Mouse (Mus musculus) ES-E14 (cell line): ENCODE data around the gene Scd3. TPM values are rescaled to one million over a fixed set of nuclear protein-coding genes. Genes with fewer than 3 reads are reported as not detected.
A peak's percentile ranks its signal among the peaks of the same experiment; 100 is the strongest.

Source experiments
- DNase-seq: peaks from one replicate; pipeline ENCODE4 v3.0.0-alpha.2; 2013; ENCODE audit warnings: low read depth, low spot score
- H3K27ac ChIP-seq: 2 replicates; pipeline ENCODE4 v1.5.1; 2012; ENCODE audit warnings: low read depth, mild to moderate bottlenecking, low read length, moderate library complexity, mixed read lengths; ENCODE audit not compliant: poor library complexity, insufficient read depth, severe bottlenecking
- H3K36me3 ChIP-seq: 2 replicates; pipeline ENCODE4 v1.6.1; 2012; ENCODE audit warnings: mild to moderate bottlenecking, low read length, moderate library complexity, mixed read lengths; ENCODE audit not compliant: control insufficient read depth, poor library complexity, insufficient read depth, severe bottlenecking
- H3K4me1 ChIP-seq, 2 experiments: fragments of 150-350 bp in 1 of 2; sonication (generic) in 1 of 2; 2 replicates each; pipeline ENCODE4 v1.6.1; 2012; ENCODE audit warnings: low read length in 2 of 2, mild to moderate bottlenecking in 1 of 2, mixed read lengths in 1 of 2; ENCODE audit not compliant: control insufficient read depth in 2 of 2, insufficient read depth in 2 of 2, poor library complexity in 1 of 2
- H3K4me3 ChIP-seq, 2 experiments: fragments of 150-350 bp in 1 of 2; sonication (generic) in 1 of 2; 2 replicates each; pipeline ENCODE4 v1.5.1; 2012; ENCODE audit warnings: low read length in 2 of 2, low read depth in 1 of 2, mild to moderate bottlenecking in 1 of 2, mixed read lengths in 1 of 2; ENCODE audit not compliant: insufficient read depth in 1 of 2, poor library complexity in 1 of 2, severe bottlenecking in 1 of 2
- H3K9ac ChIP-seq: 2 replicates; pipeline ENCODE4 v1.6.1; 2012; ENCODE audit warnings: low read depth, mild to moderate bottlenecking, low read length, mixed read lengths; ENCODE audit not compliant: poor library complexity, insufficient read depth, severe bottlenecking
- H3K9me3 ChIP-seq: fragments of 150-350 bp; sonication (generic); 2 replicates; pipeline ENCODE4 v1.6.1; 2012; ENCODE audit warnings: low read depth, mild to moderate bottlenecking, low read length; ENCODE audit not compliant: control insufficient read depth, insufficient read depth
- CHD2 ChIP-seq: IDR thresholded peaks from 2 replicates; pipeline ENCODE4 v1.6.1; 2014; ENCODE audit warnings: mild to moderate bottlenecking, low read depth, low read length, inconsistent platforms
- HCFC1 ChIP-seq: IDR thresholded peaks from 2 replicates; pipeline ENCODE4 v1.6.1; 2012; ENCODE audit warnings: low read length, inconsistent platforms, borderline replicate concordance; ENCODE audit not compliant: insufficient read depth
- MAFK ChIP-seq: IDR thresholded peaks from 2 replicates; pipeline ENCODE4 v1.6.1; 2014; ENCODE audit warnings: mild to moderate bottlenecking, low read depth, low read length, inconsistent platforms; ENCODE audit not compliant: insufficient read depth
- ZC3H11A ChIP-seq: IDR thresholded peaks from 2 replicates; pipeline ENCODE4 v1.6.1; 2012; ENCODE audit warnings: low read depth, mild to moderate bottlenecking, inconsistent platforms, low read length, borderline replicate concordance
- ZNF384 ChIP-seq: IDR thresholded peaks from 2 replicates; pipeline ENCODE4 v1.6.1; 2012; ENCODE audit warnings: low read depth, low read length, inconsistent platforms
- in situ Hi-C, 2 experiments: fragments of 600-800 bp; cut with MboI; formaldehyde crosslinking; loops; one replicate each; pipeline ENCODE4 v1.15.1; 2025; ENCODE audit warnings: low sequenced_read_pairs in 2 of 2, inconsistent platforms in 1 of 2; ENCODE audit not compliant: unreplicated experiment in 2 of 2
- total RNA-seq: library from RNA; depleted of rRNA; stranded (reverse); fragments of 300-350 nt; gene quantifications from 2 replicates; pipeline ENCODE4 v1.2.3, GENCODE M21; 2012

Gene Scd3
- total RNA-seq, 1 experiment: 2.5 TPM

DNA sequence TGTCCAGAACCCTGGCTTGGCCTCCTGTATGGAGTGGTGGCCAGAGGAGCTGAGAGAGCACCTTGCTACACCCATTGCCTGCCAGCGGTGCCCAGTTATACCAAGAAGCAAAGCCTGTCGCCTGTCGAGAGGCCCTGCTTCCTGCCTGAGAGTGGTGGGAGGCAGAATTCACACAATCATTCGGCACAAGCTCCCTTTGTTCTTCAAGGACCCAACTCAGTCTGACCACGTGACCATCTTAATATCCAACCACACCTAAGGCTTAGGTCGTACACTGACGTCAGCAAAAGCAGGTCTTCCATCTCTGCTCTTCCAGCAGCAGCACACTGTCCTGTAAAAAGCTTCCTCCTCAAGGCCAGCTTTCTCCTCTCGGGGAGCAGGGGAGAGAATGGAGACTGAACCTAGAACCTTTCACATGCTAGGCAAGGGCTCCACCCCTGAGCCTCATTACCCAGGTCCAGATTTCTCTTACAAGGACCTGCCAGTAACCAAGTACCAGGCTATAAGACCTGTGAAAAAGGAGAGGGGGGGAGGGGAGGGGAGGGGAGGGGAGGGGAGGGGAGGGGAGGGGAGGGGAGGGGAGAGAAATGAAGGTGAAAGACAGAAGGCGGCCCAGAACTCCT, 79.6 kb downstream of the Scd3 start:
- peak; percentile 75 for DNase-seq
- H3K9me3 ChIP-seq: no peaks in the 10 kb centered on the region
- in situ Hi-C loops: no loop called here
- peak overlapping the region; percentile 50 for H3K9ac ChIP-seq
- peaks cover 27 to 37% of the 10 kb centered on the region in 2 experiments for H3K4me1 ChIP-seq
- peak overlapping the region; percentile 30 to 45; a peak in 2 of 4 replicates for H3K4me3 ChIP-seq
- peak overlapping the region; percentile 73 for H3K27ac ChIP-seq
- no peaks in the 10 kb centered on the region for H3K36me3 ChIP-seq
- no peak for TF ChIP-seq ZC3H11A
- TF ChIP-seq ZNF384: no peak
- TF ChIP-seq CHD2: no peak
- TF ChIP-seq MAFK: no peak
- no peak for TF ChIP-seq HCFC1

DNA sequence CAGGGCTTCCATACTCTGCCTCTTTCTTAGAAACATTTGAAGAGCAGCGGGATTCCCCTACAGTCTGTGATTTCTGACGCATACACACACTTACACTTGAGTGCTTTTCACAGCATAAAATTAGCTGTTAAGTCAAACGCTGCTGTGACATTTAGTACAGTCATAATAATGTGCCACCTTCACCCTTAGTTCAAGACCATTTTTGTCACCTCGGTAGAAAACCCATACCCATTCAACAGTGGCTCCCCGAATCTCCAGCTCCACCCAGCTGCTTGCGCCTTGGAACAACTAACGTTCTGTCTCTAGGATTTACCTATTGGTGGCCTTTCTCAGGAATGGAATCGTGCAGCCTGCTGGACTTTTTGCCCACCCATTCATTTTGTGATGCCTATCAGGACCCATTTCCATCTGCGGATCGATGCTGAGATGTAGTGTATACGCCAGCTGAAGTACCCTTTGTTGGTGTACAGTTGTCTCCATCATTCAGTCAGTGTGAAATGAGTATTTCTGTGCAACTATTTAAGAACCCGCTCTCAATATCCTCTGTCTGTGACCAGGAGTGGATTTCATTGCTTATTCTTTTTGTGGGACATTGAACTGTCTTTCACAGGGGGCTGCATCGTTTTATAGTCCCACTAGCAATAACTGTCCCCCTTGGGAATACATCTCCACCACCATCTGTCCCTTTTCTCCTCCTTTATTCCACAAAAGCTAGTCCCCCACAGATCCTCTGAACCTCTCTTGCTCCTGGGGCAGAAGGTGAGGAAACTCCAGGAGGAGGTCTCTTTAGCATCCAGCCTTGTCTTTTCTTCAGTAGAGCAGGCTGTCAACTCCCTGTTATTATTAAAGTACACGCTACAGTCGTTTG, 80.3 kb downstream of the Scd3 start:
- peaks cover 26 to 34% of the 10 kb centered on the region in 2 experiments for H3K4me1 ChIP-seq

DNA sequence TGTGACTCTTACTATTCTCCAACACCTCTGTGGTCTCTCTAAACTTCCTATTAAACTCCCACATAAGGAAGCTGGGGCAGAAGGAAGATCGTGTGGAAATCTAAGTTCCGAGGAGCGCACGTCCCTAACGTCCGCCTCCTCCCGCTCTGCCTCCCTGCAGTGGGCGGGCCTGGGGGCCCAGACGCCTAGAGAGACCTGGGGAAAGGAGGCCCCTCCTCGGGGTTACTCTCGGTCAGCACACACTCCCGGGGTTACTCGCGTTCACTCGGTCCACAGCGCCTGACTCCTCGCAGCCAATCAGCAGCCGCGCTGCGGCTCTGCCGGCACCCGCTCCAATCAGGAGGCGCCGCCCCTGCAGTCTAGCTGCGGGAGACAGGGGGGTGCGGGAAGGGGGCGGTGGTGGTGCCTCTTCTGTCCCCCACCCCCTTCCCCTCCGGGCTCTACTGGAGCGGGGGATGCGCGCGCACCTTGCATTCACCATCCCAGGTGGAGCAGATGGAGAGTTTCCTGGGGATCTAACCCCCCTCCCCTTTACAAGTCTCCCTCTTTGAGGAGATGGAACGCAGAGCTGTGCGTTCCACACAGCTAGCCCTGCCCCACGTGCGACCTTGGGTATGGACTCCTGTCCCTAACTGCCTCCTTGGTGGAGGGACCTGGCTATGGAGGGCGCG, 81.1 kb downstream of the Scd3 start:
- no peaks in the 10 kb centered on the region for H3K36me3 ChIP-seq
- peak; percentile 99 for DNase-seq
- in situ Hi-C loops: no loop called here
- no peaks in the 10 kb centered on the region for H3K9me3 ChIP-seq
- no peak for TF ChIP-seq HCFC1
- no peak for TF ChIP-seq ZNF384
- TF ChIP-seq ZC3H11A: no peak
- TF ChIP-seq MAFK: no peak
- TF ChIP-seq CHD2: no peak; the same call in 1 of the 2 replicates
- peak overlapping the region; percentile 87 for H3K27ac ChIP-seq
- peaks cover 24 to 28% of the 10 kb centered on the region in 2 experiments for H3K4me1 ChIP-seq
- peak overlapping the region; percentile 82 for H3K9ac ChIP-seq
- H3K4me3 ChIP-seq: peak overlapping the region; percentile 63 to 74

More for the DNA sequence above, 80.3 kb downstream of the Scd3 start:
- in situ Hi-C loops: no loop called here
- TF ChIP-seq ZNF384 (no peak), CHD2 (no peak), HCFC1 (no peak), ZC3H11A (no peak), MAFK (no peak)
- no peak for DNase-seq
- H3K36me3 ChIP-seq: no peaks in the 10 kb centered on the region
- H3K4me3 ChIP-seq: peak overlapping the region in 1 of 2 experiments; percentile 62; a peak in 2 of 4 replicates
- H3K27ac ChIP-seq: peak overlapping the region; percentile 23; the same call in 1 of the 2 replicates
- H3K9me3 ChIP-seq: no peaks in the 10 kb centered on the region
- H3K9ac ChIP-seq: peak overlapping the region; percentile 3; the same call in 1 of the 2 replicates

GRCm38 (mm10) chr19:44284723-44285122, 81.7 kb downstream of the Scd3 start:
- H3K4me3 ChIP-seq: peak overlapping the region; percentile 63 to 74
- DNase-seq: no peak
- peak overlapping the region; percentile 87 for H3K27ac ChIP-seq
- no peaks in the 10 kb centered on the region for H3K9me3 ChIP-seq
- H3K36me3 ChIP-seq: no peaks in the 10 kb centered on the region
- TF ChIP-seq CHD2 (no peak), ZNF384 (no peak), ZC3H11A (no peak), HCFC1 (no peak), MAFK (no peak)
- peak overlapping the region; percentile 82 for H3K9ac ChIP-seq
- in situ Hi-C loops: no loop called here
- H3K4me1 ChIP-seq: peaks cover 19 to 22% of the 10 kb centered on the region in 2 experiments
